Mouse (Mus musculus) T-helper 2 cell (primary cell): ENCODE measurements around the gene Gm21992.

ENCODE experiments used
- in situ Hi-C: fragments of 300-600 bp; cut with MboI, MseI; formaldehyde crosslinking; loops from one replicate; pipeline ENCODE4 v1.15.1; 2025; ENCODE audit warnings: high pct_unique_total_duplicates

Gene Gm21992

GRCm38 (mm10) chr19:4749975-4750374 is 61.4 kb downstream of the Gm21992 start:
- in situ Hi-C loops: no loop called here

GRCm38 (mm10) chr19:4748493-4748892 is 62.9 kb downstream of the Gm21992 start:
- in situ Hi-C loops: no loop called here

- in situ Hi-C loops: no loop called here
These were observed 63.6 kb downstream of the Gm21992 start for GRCm38 (mm10) chr19:4747631-4748312.

DNA sequence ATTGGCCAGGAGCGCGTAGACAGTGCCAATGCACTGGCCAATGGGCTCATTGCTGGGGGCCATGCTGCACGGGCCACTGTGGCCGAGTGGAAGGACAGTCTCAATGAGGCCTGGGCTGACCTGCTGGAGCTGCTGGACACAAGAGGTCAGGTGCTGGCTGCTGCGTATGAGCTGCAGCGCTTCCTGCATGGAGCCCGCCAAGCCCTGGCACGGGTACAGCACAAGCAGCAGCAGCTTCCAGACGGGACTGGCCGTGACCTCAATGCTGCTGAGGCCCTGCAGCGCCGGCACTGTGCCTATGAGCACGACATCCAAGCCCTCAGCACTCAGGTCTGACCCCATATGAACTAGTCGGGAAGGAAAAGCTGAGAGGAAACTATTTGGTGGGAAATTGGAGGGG is 64.8 kb downstream of the Gm21992 start:
- in situ Hi-C loops: no loop called here

- in situ Hi-C loops: no loop called here
These were observed 65.7 kb downstream of the Gm21992 start for GRCm38 (mm10) chr19:4745681-4746080.

- in situ Hi-C loops: no loop called here
These were observed 66.4 kb downstream of the Gm21992 start for GRCm38 (mm10) chr19:4745057-4745456.

DNA sequence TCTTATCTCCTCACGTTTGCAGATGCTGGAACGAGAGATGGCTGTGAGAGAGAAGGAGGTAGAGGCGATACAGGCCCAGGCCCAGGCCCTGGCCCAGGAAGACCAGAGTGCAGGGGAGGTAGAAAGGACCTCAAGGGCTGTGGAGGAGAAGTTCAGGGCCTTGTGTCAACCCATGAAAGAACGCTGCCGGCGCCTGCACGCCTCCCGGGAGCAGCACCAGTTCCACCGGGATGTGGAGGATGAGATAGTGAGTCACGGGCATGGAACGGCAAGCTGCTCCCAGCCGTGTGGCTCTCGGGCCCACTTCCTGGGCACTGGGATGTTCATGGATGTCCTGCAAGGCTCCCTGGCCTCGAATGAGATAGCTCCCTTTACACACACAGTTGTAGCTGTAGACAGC is 67.4 kb downstream of the Gm21992 start:
- in situ Hi-C loops: loop anchor here (5.0 kb wide), 1 partner anchor 92 kb away; no protein-coding TSS in a partner anchor

GRCm38 (mm10) chr19:4743524-4743923 is 67.9 kb downstream of the Gm21992 start:
- in situ Hi-C loops: loop anchor here (5.0 kb wide), 1 partner anchor 91 kb away; no protein-coding TSS in a partner anchor

GRCm38 (mm10) chr19:4742229-4742628 is 69.2 kb downstream of the Gm21992 start:
- in situ Hi-C loops: loop anchor here (5.0 kb wide), 1 partner anchor 90 kb away; no protein-coding TSS in a partner anchor

DNA sequence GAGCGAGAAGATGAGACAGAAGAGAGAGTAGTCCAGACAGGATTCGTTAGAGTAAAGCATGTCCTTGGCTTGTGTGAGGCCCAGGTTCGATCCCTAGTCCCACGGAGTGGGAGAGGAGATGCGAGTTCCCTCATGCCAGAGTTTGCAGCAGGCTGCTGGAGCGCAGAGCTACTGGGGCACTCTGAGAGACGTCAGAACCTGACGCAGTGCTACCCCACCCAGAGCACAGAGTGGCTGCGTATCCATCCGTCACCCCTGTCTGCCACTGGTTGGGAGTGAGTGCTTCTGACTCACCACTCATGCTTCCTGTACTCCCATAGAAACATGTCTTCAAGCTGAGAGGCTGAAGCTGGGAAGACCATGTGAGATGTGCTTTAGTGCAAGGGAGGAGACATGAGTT is 69.9 kb downstream of the Gm21992 start:
- in situ Hi-C loops: loop anchor here (5.0 kb wide), 1 partner anchor 89 kb away; no protein-coding TSS in a partner anchor

- in situ Hi-C loops: loop anchor here (5.0 kb wide), 1 partner anchor 87 kb away; no protein-coding TSS in a partner anchor
These were observed 71.7 kb downstream of the Gm21992 start for GRCm38 (mm10) chr19:4739762-4740161.

- in situ Hi-C loops: no loop called here
These were observed 72.4 kb downstream of the Gm21992 start for GRCm38 (mm10) chr19:4739053-4739452.

- in situ Hi-C loops: no loop called here
These were observed 73.5 kb downstream of the Gm21992 start for GRCm38 (mm10) chr19:4737866-4738265.

DNA sequence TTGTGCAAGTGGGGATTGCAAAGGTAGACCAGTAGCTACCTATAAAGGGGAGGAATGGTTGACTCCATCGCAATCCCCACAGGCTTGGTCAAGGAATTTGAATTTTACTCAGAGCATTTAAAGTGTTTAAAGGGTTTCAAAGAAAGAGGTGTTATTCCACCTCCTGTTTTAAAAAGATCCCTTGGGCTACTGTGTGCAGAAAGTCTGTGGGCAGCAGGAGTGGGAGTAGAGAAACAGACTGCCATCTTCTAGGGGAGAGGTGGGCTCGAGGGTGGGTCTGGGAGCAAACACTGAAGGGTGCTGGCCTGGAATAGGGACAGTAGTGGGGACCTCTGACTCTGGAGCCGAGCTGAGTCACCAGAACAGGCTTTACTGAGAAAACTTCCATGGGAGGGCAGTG is 78.4 kb downstream of the Gm21992 start:
- in situ Hi-C loops: no loop called here

DNA sequence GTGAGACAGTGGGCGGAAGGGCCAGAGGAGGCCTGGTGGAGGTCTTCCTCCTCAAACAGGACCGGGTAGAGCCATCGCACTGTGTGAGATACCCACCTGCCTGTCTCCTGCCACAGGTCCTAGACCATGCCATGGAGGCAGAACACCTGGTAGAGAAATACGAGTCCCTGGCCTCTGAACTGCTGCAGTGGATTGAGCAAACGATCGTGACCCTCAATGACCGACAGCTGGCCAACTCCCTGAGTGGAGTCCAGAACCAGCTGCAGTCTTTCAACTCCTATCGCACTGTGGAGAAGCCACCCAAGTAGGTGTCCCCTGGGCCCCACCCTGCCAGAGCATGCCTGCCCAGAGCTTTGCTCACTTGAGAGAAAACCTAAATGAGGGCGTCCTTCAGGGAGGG is 82.2 kb downstream of the Gm21992 start:
- in situ Hi-C loops: no loop called here

DNA sequence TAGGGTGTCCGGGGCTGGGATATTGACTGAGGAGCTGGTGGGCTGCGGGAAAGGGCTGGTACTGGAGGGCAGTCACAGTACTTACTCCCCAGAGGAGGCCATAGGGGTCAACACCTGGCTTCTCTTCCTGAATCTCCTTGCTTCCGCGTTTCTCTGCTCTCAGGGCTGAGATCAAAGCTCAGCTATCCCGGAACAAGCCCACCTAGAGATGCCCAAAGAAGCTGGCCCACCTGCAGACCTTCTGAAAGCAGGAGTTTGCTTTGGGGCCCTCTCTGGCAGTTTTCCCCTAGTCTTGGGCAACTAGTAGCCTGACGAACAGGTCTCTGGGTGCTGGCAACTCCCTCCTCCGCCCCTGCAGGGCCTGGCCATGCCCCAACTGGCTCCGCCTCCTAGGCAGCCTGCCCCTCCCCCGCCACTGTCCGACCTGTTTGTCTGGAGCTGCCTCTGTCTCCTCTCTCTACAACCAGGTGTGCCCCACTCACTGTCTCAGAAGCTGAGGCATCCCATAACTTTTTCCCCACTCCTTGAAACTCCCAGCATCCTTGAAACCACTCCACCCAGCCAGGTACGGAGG is 90.7 kb downstream of the Gm21992 start:
- in situ Hi-C loops: no loop called here

DNA sequence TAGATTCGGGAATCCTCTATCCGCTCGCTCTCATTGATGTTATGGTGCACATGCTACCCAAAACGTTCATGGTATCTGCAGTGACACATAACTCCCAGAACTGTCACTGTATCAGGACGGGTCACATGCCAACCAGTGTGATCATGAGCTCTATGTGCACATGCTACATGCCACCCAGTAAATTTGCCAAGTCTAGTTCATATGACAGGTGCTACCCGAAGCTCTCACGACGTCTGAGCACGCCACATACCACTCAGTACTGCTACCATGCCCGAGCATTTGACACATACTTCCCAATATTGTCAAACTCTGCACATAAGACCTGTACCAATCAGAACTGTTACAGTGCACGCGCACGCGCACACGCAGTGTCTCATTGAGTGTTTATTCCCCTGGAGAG is 91.3 kb downstream of the Gm21992 start:
- in situ Hi-C loops: no loop called here

- in situ Hi-C loops: no loop called here
These were observed 92.1 kb downstream of the Gm21992 start for GRCm38 (mm10) chr19:4719351-4719764.

GRCm38 (mm10) chr19:4718716-4719115 is 92.7 kb downstream of the Gm21992 start:
- in situ Hi-C loops: no loop called here

- in situ Hi-C loops: no loop called here
These were observed 94.1 kb downstream of the Gm21992 start for GRCm38 (mm10) chr19:4717281-4717680.

DNA sequence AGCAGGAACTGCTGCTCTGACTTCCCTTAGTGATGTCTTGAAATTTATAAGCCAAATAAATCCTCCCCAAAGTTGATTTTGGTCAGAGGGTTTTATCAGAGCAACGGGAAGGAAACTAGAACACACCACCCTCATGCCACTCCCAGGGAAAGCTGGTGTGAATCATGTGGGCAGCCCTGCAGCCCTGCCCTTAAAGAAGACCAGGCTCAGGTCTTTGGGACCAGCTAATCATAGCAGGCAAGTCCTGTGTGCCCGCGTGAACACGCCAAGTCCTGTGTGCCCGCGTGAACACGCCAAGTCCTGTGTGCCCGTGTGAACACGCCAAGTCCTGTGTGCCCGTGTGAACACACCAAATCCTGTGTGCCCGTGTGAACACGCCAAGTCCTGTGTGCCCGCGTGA is 94.7 kb downstream of the Gm21992 start:
- in situ Hi-C loops: no loop called here

DNA sequence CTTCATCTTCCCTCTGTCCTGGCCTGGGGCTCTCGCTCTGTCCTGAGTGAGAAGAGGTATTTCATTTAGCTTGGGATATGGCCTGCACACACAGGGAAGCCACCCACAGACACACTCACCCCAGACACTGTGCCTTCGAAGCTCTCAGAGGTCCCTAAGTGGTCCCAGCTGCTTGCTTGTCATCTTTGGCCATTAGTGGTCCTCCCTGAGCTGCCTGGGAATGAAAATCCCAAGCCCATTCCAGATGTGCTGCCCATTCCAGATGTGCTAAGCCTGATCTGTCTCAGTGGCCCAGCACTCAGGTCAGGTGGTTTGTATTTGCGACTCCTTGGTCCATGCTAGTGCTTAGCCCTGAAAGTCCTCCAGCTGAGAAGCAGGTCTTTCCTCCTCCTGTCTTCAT is 97.5 kb downstream of the Gm21992 start:
- in situ Hi-C loops: no loop called here
